ENCODE assay signal across 8 mouse cellular contexts in the genomic region with DNA sequence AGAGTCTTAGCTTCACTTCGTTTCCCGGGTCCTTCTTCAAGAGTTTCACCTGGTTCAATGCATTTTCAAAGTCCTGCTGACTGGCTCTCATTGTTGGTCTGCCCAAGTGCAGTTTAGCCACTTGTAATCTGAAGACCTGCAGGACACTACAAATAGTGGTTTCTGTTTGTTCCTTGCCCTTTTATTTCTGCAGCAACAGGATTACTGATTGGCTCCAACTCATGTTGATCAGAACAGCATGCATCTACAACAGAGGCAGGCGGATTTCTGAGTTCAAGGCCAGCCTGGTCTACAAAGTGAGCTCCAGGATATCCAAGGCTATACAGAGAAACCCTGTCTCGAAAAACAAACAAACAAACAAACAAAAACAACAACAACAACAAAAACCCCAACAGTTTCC. TPM values are rescaled to one million over a fixed set of nuclear protein-coding genes. Genes with fewer than 3 reads are reported as not detected.
A peak's percentile ranks its signal among the peaks of the same experiment; 100 is the strongest.
DNase-seq lines count a peak whose midpoint lies in the region; ATAC-seq lines count a peak whose summit lies in the region.

No protein-coding gene starts in this region.

- H3K27me3 ChIP-seq in heart, embryonic 15.5 days, result no peaks in the 10 kb centered on the region
- H3K27me3 ChIP-seq in hindbrain, embryonic 15.5 days, result no peaks in the 10 kb centered on the region
- H3K27me3 ChIP-seq in midbrain, embryonic 13.5 days, result no peaks in the 10 kb centered on the region

- DNase-seq in heart, adult 18-20 months, result no peak
- DNase-seq in NIH3T3 (ENCODE audit: low read depth), result peak; percentile 8
- DNase-seq in thymus, postnatal 0 days (ENCODE audit: low spot score), result no peak
- no peak for DNase-seq in retina, embryonic 14.5 days (ENCODE audit: low spot score)
- no peak for DNase-seq in spleen, adult 18-20 months

- peaks cover 16% of the 10 kb centered on the region for H3K4me1 ChIP-seq in heart, embryonic 15.5 days (replicated peaks)
- H3K4me1 ChIP-seq in hindbrain, embryonic 15.5 days (replicated peaks), result peaks cover 19% of the 10 kb centered on the region
- peaks cover 16% of the 10 kb centered on the region for H3K4me1 ChIP-seq in midbrain, embryonic 13.5 days (replicated peaks)

- no peak for ATAC-seq in heart, embryonic 15.5 days (replicated peaks; ENCODE audit: insufficient number of reproducible peaks, insufficient read depth, low FRiP score, low read depth)
- ATAC-seq in hindbrain, embryonic 15.5 days (ENCODE audit: low FRiP score, low read depth), result no peak
- no peak for ATAC-seq in midbrain, embryonic 13.5 days

- H3K9me3 ChIP-seq in heart, embryonic 15.5 days (replicated peaks), result no peaks in the 10 kb centered on the region
- no peaks in the 10 kb centered on the region for H3K9me3 ChIP-seq in hindbrain, embryonic 15.5 days
- no peaks in the 10 kb centered on the region for H3K9me3 ChIP-seq in midbrain, embryonic 13.5 days

- peaks cover 23% of the 10 kb centered on the region for H3K36me3 ChIP-seq in heart, embryonic 15.5 days
- H3K36me3 ChIP-seq in hindbrain, embryonic 15.5 days, result peaks cover 20% of the 10 kb centered on the region
- H3K36me3 ChIP-seq in midbrain, embryonic 13.5 days, result peaks cover 20% of the 10 kb centered on the region

- peak overlapping the region; percentile 90; the same call in 1 of the 2 replicates for H3K27ac ChIP-seq in heart, embryonic 15.5 days
- peak overlapping the region; percentile 86; the same call in 1 of the 2 replicates for H3K27ac ChIP-seq in hindbrain, embryonic 15.5 days (replicated peaks)
- no peak overlapping the region; the same call in 1 of the 2 replicates for H3K27ac ChIP-seq in midbrain, embryonic 13.5 days

- H3K4me2 ChIP-seq in heart, embryonic 15.5 days, result peak overlapping the region; percentile 76
- peak overlapping the region; percentile 77 for H3K4me2 ChIP-seq in hindbrain, embryonic 15.5 days
- H3K4me2 ChIP-seq in midbrain, embryonic 13.5 days (replicated peaks), result peak overlapping the region; percentile 65

- H3K9ac ChIP-seq in heart, embryonic 15.5 days, result peak overlapping the region; percentile 79
- H3K9ac ChIP-seq in hindbrain, embryonic 15.5 days, result peak overlapping the region; percentile 71; the same call in 1 of the 2 replicates
- peak overlapping the region; percentile 75 for H3K9ac ChIP-seq in midbrain, embryonic 13.5 days (replicated peaks)

- H3K4me3 ChIP-seq in heart, embryonic 15.5 days, result peak overlapping the region; percentile 64
- H3K4me3 ChIP-seq in hindbrain, embryonic 15.5 days, result peak overlapping the region; percentile 65
- peak overlapping the region; percentile 55 for H3K4me3 ChIP-seq in midbrain, embryonic 13.5 days (replicated peaks)

- WGBS in heart, embryonic 15.5 days, result 77% methylated on average over 4 of the region's 4 CpGs
- WGBS in hindbrain, embryonic 15.5 days, result 85% methylated on average over 4 of the region's 4 CpGs
- 75% methylated on average over 4 of the region's 4 CpGs for WGBS in midbrain, embryonic 13.5 days

RNA-seq across cellular contexts. Expression of gene Eci3, which starts 29.5 kb away (rescaled TPM):
- 0.30 and 0.75 TPM in 2 replicates for polyA plus RNA-seq in heart, embryonic 15.5 days (2015; fragmentation: Nextera tagmentation; extraction: Ambion mirVana)
- total RNA-seq in heart, adult 18-20 months (2021), result 1 to 10 TPM; 3.0 to 3.1 TPM
- 0.78 and 0.90 TPM in 2 replicates for polyA plus RNA-seq in hindbrain, embryonic 15.5 days (2015; fragmentation: Nextera tagmentation; extraction: Ambion mirVana)
- 0.31 and 0.47 TPM in 2 replicates for polyA plus RNA-seq in midbrain, embryonic 13.5 days (2015; fragmentation: Nextera tagmentation; extraction: Ambion mirVana)
- polyA plus RNA-seq in thymus, postnatal 0 days (2015; fragmentation: Nextera tagmentation; extraction: Ambion mirVana), result 0.24 and 0.53 TPM in 2 replicates

RNA-seq across cellular contexts. Expression of gene Eci2, which starts 33.8 kb away (rescaled TPM):
- 134 and 135 TPM in 2 replicates for polyA plus RNA-seq in heart, embryonic 15.5 days (2015; fragmentation: Nextera tagmentation; extraction: Ambion mirVana)
- total RNA-seq in heart, adult 18-20 months (2021), result 100 to 1,000 TPM; 246 to 250 TPM
- polyA plus RNA-seq in hindbrain, embryonic 15.5 days (2015; fragmentation: Nextera tagmentation; extraction: Ambion mirVana), result 105 and 114 TPM in 2 replicates
- 110 and 111 TPM in 2 replicates for polyA plus RNA-seq in midbrain, embryonic 13.5 days (2015; fragmentation: Nextera tagmentation; extraction: Ambion mirVana)
- polyA plus RNA-seq in thymus, postnatal 0 days (2015; fragmentation: Nextera tagmentation; extraction: Ambion mirVana), result 146 and 165 TPM in 2 replicates
